20 mouse cellular contexts compared by ENCODE assay signal in genomic region chr10:44039185-44039584, GRCm38 (mm10).
"Had no signal": no experiment of that assay in that cellular context is flagged by ENCODE, and none has a peak within 500 bp of the region (broad histone marks: within the 10 kb centered on the region; RNA-seq: fewer than 3 reads in every experiment).

No protein-coding gene starts in this region.

- H3K27me3 ChIP-seq: neural tube, embryonic 12.5 days; neural tube, embryonic 15.5 days; stomach, embryonic 15.5 days had no signal

- H3K27ac ChIP-seq: layer of hippocampus, adult 2 months; left cerebral cortex, adult 2 months; liver, embryonic 13.5 days; neural tube, embryonic 12.5 days; neural tube, embryonic 15.5 days; stomach, embryonic 15.5 days had no signal

- H3K4me2 ChIP-seq: midbrain, embryonic 11.5 days; neural tube, embryonic 12.5 days; neural tube, embryonic 15.5 days; stomach, embryonic 15.5 days had no signal

- H3K9ac ChIP-seq: liver, embryonic 13.5 days; neural tube, embryonic 12.5 days; neural tube, embryonic 15.5 days; stomach, embryonic 15.5 days had no signal

- H3K36me3 ChIP-seq: liver, embryonic 13.5 days; neural tube, embryonic 12.5 days; neural tube, embryonic 15.5 days; stomach, embryonic 15.5 days had no signal

- H3K4me1 ChIP-seq: liver, embryonic 13.5 days; neural tube, embryonic 12.5 days; neural tube, embryonic 15.5 days; stomach, embryonic 15.5 days had no signal

- H3K4me3 ChIP-seq: layer of hippocampus, adult 2 months; left cerebral cortex, adult 2 months; liver, embryonic 13.5 days; neural tube, embryonic 12.5 days; neural tube, embryonic 15.5 days; stomach, embryonic 15.5 days had no signal

- DNase-seq: kidney, adult 9 months; kidney, postnatal 25 days; layer of hippocampus, adult 9-11 months; layer of hippocampus, postnatal 36 days; liver, embryonic 13.5 days; lung, adult 2 months; lung, postnatal 14 days; lung, postnatal 4 days; midbrain, embryonic 14.5 days; retina, postnatal 1 day; right cerebral cortex, postnatal 25 days; spleen, adult 18-20 months; thymus, adult 18-20 months; thymus, postnatal 36 days had no signal

- H3K9me3 ChIP-seq: liver, embryonic 13.5 days; neural tube, embryonic 12.5 days; neural tube, embryonic 15.5 days; stomach, embryonic 15.5 days had no signal
